Comparison of ENCODE assay signal across 7 mouse cellular contexts in genomic region chr12:55301472-55302300, GRCm38 (mm10). TPM values are rescaled to one million over a fixed set of nuclear protein-coding genes. Genes with fewer than 3 reads are reported as not detected.
DNase-seq lines count a peak whose midpoint lies in the region; ATAC-seq and TF ChIP-seq lines count a peak whose summit lies in the region.

No protein-coding gene starts in this region.

- H3K27me3 ChIP-seq in lung, postnatal 0 days (replicated peaks; ENCODE audit: insufficient read depth, low read length), result no peaks in the 10 kb centered on the region
- no peaks in the 10 kb centered on the region for H3K27me3 ChIP-seq in heart, postnatal 0 days (ENCODE audit: control insufficient read depth, insufficient read depth, low read length)

- no peak for ATAC-seq in lung, postnatal 0 days
- no peak for ATAC-seq in heart, postnatal 0 days (ENCODE audit: insufficient read depth, low read depth)
- peak; percentile 21 for ATAC-seq in megakaryocyte progenitor cell, adult 5-6 weeks (replicated peaks; ENCODE audit: poor library complexity)

- WGBS in lung, postnatal 0 days, result 35% methylated on average over 11 of the region's 11 CpGs
- 43% methylated on average over 11 of the region's 11 CpGs for WGBS in heart, postnatal 0 days

- no peak for TF ChIP-seq CTCF in lung, postnatal 0 days (IDR thresholded peaks at IDR 0.05)
- TF ChIP-seq CTCF in heart, postnatal 0 days (IDR thresholded peaks at IDR 0.05; ENCODE audit: low read depth), result no peak

- H3K4me1 ChIP-seq in lung, postnatal 0 days (ENCODE audit: insufficient read depth, low read depth, low read length), result peaks cover 10% of the 10 kb centered on the region; the same call in 1 of the 2 replicates
- H3K4me1 ChIP-seq in heart, postnatal 0 days (ENCODE audit: control insufficient read depth, insufficient read depth), result peaks cover 22% of the 10 kb centered on the region

- H3K27ac ChIP-seq in lung, postnatal 0 days (ENCODE audit: low read length), result peak overlapping the region; percentile 89
- H3K27ac ChIP-seq in heart, postnatal 0 days (ENCODE audit: low read depth), result peak overlapping the region; percentile 88

- no peaks in the 10 kb centered on the region for H3K9me3 ChIP-seq in lung, postnatal 0 days (ENCODE audit: low read length)
- H3K9me3 ChIP-seq in heart, postnatal 0 days (replicated peaks; ENCODE audit: control insufficient read depth, low read length), result no peaks in the 10 kb centered on the region

- peak; percentile 16 for DNase-seq in lung, postnatal 0 days (ENCODE audit: low spot score)
- DNase-seq in lung, postnatal 36 days, result no peak
- DNase-seq in c-Kit-negative CD71-positive TER-119-positive erythroid progenitor cells, embryonic 14.5 days (ENCODE audit: low read depth, low spot score), result peak; percentile 32
- DNase-seq in heart, postnatal 0 days (ENCODE audit: low spot score), result peak; percentile 43
- DNase-seq in urinary bladder, postnatal 10 days (ENCODE audit: low spot score), result no peak
- DNase-seq in ovary, postnatal 14 days (ENCODE audit: low spot score), result no peak

- no peak for TF ChIP-seq EP300 in lung, postnatal 0 days (IDR thresholded peaks at IDR 0.05)
- no peak for TF ChIP-seq EP300 in heart, postnatal 0 days (IDR thresholded peaks at IDR 0.05; ENCODE audit: low read depth)

- H3K36me3 ChIP-seq in lung, postnatal 0 days (ENCODE audit: insufficient read depth, low read length), result peaks cover 20% of the 10 kb centered on the region
- peaks cover 16% of the 10 kb centered on the region for H3K36me3 ChIP-seq in heart, postnatal 0 days (replicated peaks; ENCODE audit: control insufficient read depth, insufficient read depth, low read length)

- peak overlapping the region; percentile 65 for H3K4me2 ChIP-seq in lung, postnatal 0 days (replicated peaks; ENCODE audit: low read depth, low read length)
- peak overlapping the region; percentile 82 for H3K4me2 ChIP-seq in heart, postnatal 0 days (ENCODE audit: low read depth, low read length)

- peak overlapping the region; percentile 67 for H3K9ac ChIP-seq in lung, postnatal 0 days (replicated peaks; ENCODE audit: low read depth)
- H3K9ac ChIP-seq in heart, postnatal 0 days (replicated peaks; ENCODE audit: low read depth, low read length), result peak overlapping the region; percentile 60

- peak overlapping the region; percentile 59 for H3K4me3 ChIP-seq in lung, postnatal 0 days (ENCODE audit: low read depth, low read length)
- H3K4me3 ChIP-seq in heart, postnatal 0 days (ENCODE audit: low read depth, low read length), result peak overlapping the region; percentile 53

RNA-seq across cellular contexts. Expression of gene Ppp2r3c, which starts 1.1 kb away (rescaled TPM):
- 7.6 and 8.2 TPM in 2 replicates for polyA plus RNA-seq in lung, postnatal 0 days (2015; fragmentation: Nextera tagmentation; extraction: Ambion mirVana)
- total RNA-seq in heart, postnatal 0 days (2014; rRNA removed; ENCODE audit: low replicate concordance), result 4.0 and 4.3 TPM in 2 replicates
- 10.1 and 10.6 TPM in 2 replicates for polyA plus RNA-seq in heart, postnatal 0 days (2015; fragmentation: Nextera tagmentation; extraction: Ambion mirVana)
- total RNA-seq in megakaryocyte progenitor cell, adult 5-6 weeks (2015), result 29.9 and 35.3 TPM in 2 replicates
- total RNA-seq in megakaryocyte progenitor cell, adult 5-6 weeks (2017), result 25.2 and 26.0 TPM in 2 replicates

RNA-seq across cellular contexts. Expression of gene 1110008L16Rik, which starts 2.3 kb away (rescaled TPM):
- 8.1 and 9.2 TPM in 2 replicates for polyA plus RNA-seq in lung, postnatal 0 days (2015; fragmentation: Nextera tagmentation; extraction: Ambion mirVana)
- total RNA-seq in heart, postnatal 0 days (2014; rRNA removed; ENCODE audit: low replicate concordance), result 5.7 and 6.0 TPM in 2 replicates
- 6.5 and 7.3 TPM in 2 replicates for polyA plus RNA-seq in heart, postnatal 0 days (2015; fragmentation: Nextera tagmentation; extraction: Ambion mirVana)
- 36.1 and 38.1 TPM in 2 replicates for total RNA-seq in megakaryocyte progenitor cell, adult 5-6 weeks (2015)
- total RNA-seq in megakaryocyte progenitor cell, adult 5-6 weeks (2017), result 22.5 and 27.9 TPM in 2 replicates

Comparison
In these comparisons a context has a peak if more than half of its experiments do, and no peak if none do; other contexts are left out.
1. DNase-seq: peak in lung, postnatal 0 days (single experiment), c-Kit-negative CD71-positive TER-119-positive erythroid progenitor cells, embryonic 14.5 days (single experiment) and heart, postnatal 0 days (single experiment); none in lung, postnatal 36 days (single experiment), urinary bladder, postnatal 10 days (single experiment) and ovary, postnatal 14 days (single experiment).